Mouse (Mus musculus) heart, embryonic 11.5 days (tissue): ENCODE measurements around the gene Cox8a. TPM values are rescaled to one million over a fixed set of nuclear protein-coding genes. Genes with fewer than 3 reads are reported as not detected.
A peak's percentile ranks its signal among the peaks of the same experiment; 100 is the strongest.

Experiments used
- ATAC-seq: fragments of 200-750 bp; cut with Nextera tagmentation; replicated peaks from 2 replicates; pipeline ENCODE4 v1.8.0; 2017; ENCODE audit warnings: moderate library complexity; ENCODE audit not compliant: insufficient number of reproducible peaks, low FRiP score, low TSS enrichment
- H3K27ac ChIP-seq: fragments of 300-500 bp; sonication (generic); 2 replicates; pipeline ENCODE4 v1.5.1; 2014; ENCODE audit warnings: mild to moderate bottlenecking, low read depth, low read length
- H3K27me3 ChIP-seq: fragments of 300-500 bp; sonication (generic); 2 replicates; pipeline ENCODE4 v1.6.1; 2014; ENCODE audit warnings: mild to moderate bottlenecking, low read length, mixed read lengths; ENCODE audit not compliant: control insufficient read depth, insufficient read depth
- H3K36me3 ChIP-seq: fragments of 300-500 bp; sonication (generic); 2 replicates; pipeline ENCODE4 v1.6.1; 2014; ENCODE audit warnings: mild to moderate bottlenecking, low read length, moderate library complexity, mixed read lengths; ENCODE audit not compliant: control insufficient read depth, insufficient read depth
- H3K4me1 ChIP-seq: fragments of 300-500 bp; sonication (generic); 2 replicates; pipeline ENCODE4 v1.6.1; 2014; ENCODE audit warnings: low read length; ENCODE audit not compliant: control insufficient read depth, insufficient read depth
- H3K4me2 ChIP-seq: fragments of 300-500 bp; sonication (generic); 2 replicates; pipeline ENCODE4 v1.6.1; 2014; ENCODE audit warnings: mild to moderate bottlenecking, moderate library complexity
- H3K4me3 ChIP-seq: fragments of 300-500 bp; sonication (generic); 2 replicates; pipeline ENCODE4 v1.5.1; 2014; ENCODE audit warnings: low read depth, low read length
- H3K9ac ChIP-seq: fragments of 300-500 bp; sonication (generic); 2 replicates; pipeline ENCODE4 v1.6.1; 2014; ENCODE audit warnings: mild to moderate bottlenecking, low read depth, low read length, moderate library complexity
- H3K9me3 ChIP-seq: fragments of 300-500 bp; sonication (generic); replicated peaks from 2 replicates; pipeline ENCODE4 v1.6.1; 2016; ENCODE audit warnings: low read length; ENCODE audit not compliant: control insufficient read depth
- WGBS: fragments of 180-500 bp; shearing (Covaris S2); extraction: QIAGEN DNeasy Blood & Tissue Kit; methylation state at CpG from one replicate; pipeline ENCODE4 v1.1.7; 2014; ENCODE audit not compliant: insufficient replicate concordance; 5-methylcytosine and 5-hydroxymethylcytosine counted together
- polyA plus RNA-seq: library from polyadenylated mRNA; unstranded; fragments of >200 nt; fragmentation: Nextera tagmentation; extraction: Ambion mirVana; gene quantifications from 2 replicates; pipeline ENCODE4 v1.2.1, GENCODE M21; 2014

The Cox8a gene
- polyA plus RNA-seq, 1 experiment from 2014 or later, result 1,771 TPM

- Histone ChIP-seq H3K4me1 (peaks cover 19% of the 10 kb centered on the region), H3K4me2 (no peak overlapping the region), H3K27ac (no peak overlapping the region), H3K9ac (no peak overlapping the region), H3K27me3 (no peaks in the 10 kb centered on the region), H3K9me3 (no peaks in the 10 kb centered on the region), H3K36me3 (peaks cover 12% of the 10 kb centered on the region), H3K4me3 (no peak overlapping the region)
- 92% methylated on average over 3 of the region's 3 CpGs for WGBS
- ATAC-seq, result no peak
Observed at GRCm38 (mm10) chr19:7213010-7213409, 4.4 kb downstream of the Cox8a start.

DNA sequence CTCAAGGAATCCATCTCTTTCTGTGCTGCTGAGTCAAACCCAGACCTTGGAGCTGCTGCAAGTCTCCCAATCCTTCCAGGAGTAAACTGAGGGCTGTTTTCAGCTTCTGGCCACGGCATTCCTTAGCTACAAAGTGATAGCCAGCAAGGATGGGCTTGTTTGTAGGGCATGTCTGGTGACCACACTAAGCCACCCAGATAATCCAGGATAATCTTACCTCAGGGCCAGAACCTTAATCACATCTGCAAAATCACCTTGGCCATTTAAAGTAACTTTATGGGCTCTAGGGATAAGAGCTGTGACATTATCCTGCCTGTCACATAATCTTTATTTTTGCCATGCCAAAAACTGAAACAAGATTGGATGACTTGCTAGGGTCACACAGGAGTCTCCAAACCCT lies 5.2 kb downstream of the Cox8a start:
- WGBS, result 88% methylated on average over 1 of the region's 1 CpGs
- Histone ChIP-seq H3K27me3 (no peaks in the 10 kb centered on the region), H3K9me3 (no peaks in the 10 kb centered on the region), H3K36me3 (peaks cover 12% of the 10 kb centered on the region), H3K4me2 (no peak overlapping the region), H3K9ac (no peak overlapping the region), H3K4me3 (no peak overlapping the region), H3K27ac (no peak overlapping the region), H3K4me1 (peaks cover 19% of the 10 kb centered on the region)
- ATAC-seq, result no peak

GRCm38 (mm10) chr19:7209907-7210646 lies 7.3 kb downstream of the Cox8a start:
- no peaks in the 10 kb centered on the region for H3K9me3 ChIP-seq
- no peaks in the 10 kb centered on the region for H3K27me3 ChIP-seq
- H3K4me2 ChIP-seq, result no peak overlapping the region
- no peak overlapping the region for H3K9ac ChIP-seq
- peaks cover 14% of the 10 kb centered on the region for H3K4me1 ChIP-seq
- H3K4me3 ChIP-seq, result no peak overlapping the region
- ATAC-seq, result no peak
- 86% methylated on average over 7 of the region's 7 CpGs for WGBS
- no peak overlapping the region for H3K27ac ChIP-seq
- peaks cover 12% of the 10 kb centered on the region for H3K36me3 ChIP-seq

DNA sequence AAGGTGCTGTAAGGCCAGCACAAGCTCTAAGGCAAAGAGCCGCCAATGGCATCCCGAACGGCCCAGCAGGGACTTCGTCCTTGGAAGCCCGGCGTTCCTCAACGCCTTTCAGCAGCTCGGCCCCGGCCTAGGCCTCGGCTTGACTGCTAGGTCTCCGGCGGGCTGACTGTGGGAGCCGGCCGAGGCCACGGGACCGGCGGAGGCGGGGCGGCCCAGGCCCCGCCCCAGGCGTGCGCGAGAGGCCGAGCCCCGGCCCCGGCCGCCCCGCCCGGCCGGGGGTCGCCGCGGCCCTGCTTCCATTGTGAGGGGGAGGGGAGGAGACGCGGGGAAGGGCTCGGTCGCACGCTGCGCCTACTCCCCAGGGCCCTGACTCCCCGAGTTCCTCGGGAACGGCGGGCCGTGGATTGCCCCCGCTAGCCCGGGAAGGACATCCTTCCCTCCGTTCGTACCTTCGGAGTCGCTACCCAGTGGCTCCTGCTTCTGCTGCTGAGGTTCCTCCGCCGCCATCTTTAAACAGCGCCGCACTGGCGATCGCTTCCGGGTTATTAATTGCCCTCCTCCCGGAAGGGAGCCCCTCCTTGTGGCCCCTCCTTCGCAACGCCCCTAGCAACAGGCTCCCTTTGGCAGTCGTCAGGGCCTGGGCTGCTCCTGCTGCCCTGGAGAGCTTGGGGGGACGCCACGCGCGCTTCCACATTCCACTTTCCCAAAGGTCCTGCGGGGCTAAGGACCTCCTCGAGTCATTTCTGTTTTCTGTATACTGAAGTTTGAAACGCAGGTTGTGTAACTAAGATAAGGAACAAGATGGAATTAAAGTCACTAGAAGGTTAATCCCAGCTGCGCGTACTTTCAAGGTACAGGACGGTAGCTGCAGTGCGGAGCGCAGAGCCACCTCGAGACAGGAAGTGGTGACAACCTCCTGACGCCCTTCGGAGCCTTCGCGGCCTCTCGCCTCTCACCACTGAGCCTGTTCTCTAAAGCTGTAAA lies 11.4 kb downstream of the Cox8a start, which contains the start of gene Otub1:
Gene Otub1 (minus strand): TSS at position 564 of the 984 bp plus-strand sequence.
- Histone ChIP-seq H3K36me3 (peaks cover 11% of the 10 kb centered on the region; the same call in 1 of the 2 replicates), H3K9ac (peak within 1 kb of the TSS; percentile 89), H3K9me3 (no peaks in the 10 kb centered on the region), H3K4me1 (peaks cover 21% of the 10 kb centered on the region), H3K4me3 (peak within 1 kb of the TSS; percentile 70), H3K27me3 (no peaks in the 10 kb centered on the region), H3K4me2 (peak within 1 kb of the TSS; percentile 82), H3K27ac (peak within 1 kb of the TSS; percentile 98)
- under 1% methylated on average over 72 of the region's 79 CpGs for WGBS
- ATAC-seq, result peak; percentile 96

GRCm38 (mm10) chr19:7205326-7205725 lies 12.1 kb downstream of the Cox8a start:
- Histone ChIP-seq H3K9me3 (no peaks in the 10 kb centered on the region), H3K4me2 (peak overlapping the region; percentile 82), H3K27me3 (no peaks in the 10 kb centered on the region), H3K4me3 (peak overlapping the region; percentile 70), H3K4me1 (peaks cover 21% of the 10 kb centered on the region), H3K36me3 (peaks cover 16% of the 10 kb centered on the region; the same call in 1 of the 2 replicates), H3K9ac (peak overlapping the region; percentile 89), H3K27ac (peak overlapping the region; percentile 98)
- no peak for ATAC-seq
- 28% methylated on average over 7 of the region's 7 CpGs for WGBS

- no peaks in the 10 kb centered on the region for H3K9me3 ChIP-seq
- peak overlapping the region; percentile 70 for H3K4me3 ChIP-seq
- no peak for ATAC-seq
- H3K27ac ChIP-seq, result peak overlapping the region; percentile 98
- H3K4me1 ChIP-seq, result peaks cover 21% of the 10 kb centered on the region
- no peaks in the 10 kb centered on the region for H3K27me3 ChIP-seq
- peak overlapping the region; percentile 89 for H3K9ac ChIP-seq
- WGBS, result 67% methylated on average over 2 of the region's 2 CpGs
- H3K4me2 ChIP-seq, result peak overlapping the region; percentile 82
- peaks cover 16% of the 10 kb centered on the region; the same call in 1 of the 2 replicates for H3K36me3 ChIP-seq
Observed at GRCm38 (mm10) chr19:7204898-7205297, 12.5 kb downstream of the Cox8a start.

DNA sequence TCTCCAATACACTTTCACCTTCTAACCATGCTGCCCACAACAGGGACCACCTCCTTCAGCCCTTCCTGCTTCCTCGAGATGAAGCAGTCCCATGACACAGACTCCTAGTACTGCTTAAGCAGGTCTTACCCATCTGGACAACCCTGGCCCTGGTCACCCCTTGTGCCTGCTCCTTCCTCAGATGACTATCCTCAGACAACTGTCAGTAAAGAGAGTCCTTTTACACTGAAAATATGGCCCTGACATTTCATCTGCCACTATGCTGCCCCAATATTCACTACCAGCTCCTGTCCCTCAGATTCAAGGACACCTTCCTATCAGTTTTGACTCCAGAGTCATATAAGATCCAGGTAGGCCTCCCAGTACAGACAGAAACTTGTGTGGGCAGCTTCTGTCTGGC lies 17.0 kb downstream of the Cox8a start:
- Histone ChIP-seq H3K36me3 (peaks cover 37% of the 10 kb centered on the region), H3K4me1 (peaks cover 30% of the 10 kb centered on the region), H3K9ac (no peak overlapping the region), H3K4me3 (no peak overlapping the region), H3K27me3 (no peaks in the 10 kb centered on the region), H3K4me2 (no peak overlapping the region), H3K27ac (no peak overlapping the region), H3K9me3 (no peaks in the 10 kb centered on the region)
- 56% methylated on average over 1 of the region's 1 CpGs for WGBS
- no peak for ATAC-seq

DNA sequence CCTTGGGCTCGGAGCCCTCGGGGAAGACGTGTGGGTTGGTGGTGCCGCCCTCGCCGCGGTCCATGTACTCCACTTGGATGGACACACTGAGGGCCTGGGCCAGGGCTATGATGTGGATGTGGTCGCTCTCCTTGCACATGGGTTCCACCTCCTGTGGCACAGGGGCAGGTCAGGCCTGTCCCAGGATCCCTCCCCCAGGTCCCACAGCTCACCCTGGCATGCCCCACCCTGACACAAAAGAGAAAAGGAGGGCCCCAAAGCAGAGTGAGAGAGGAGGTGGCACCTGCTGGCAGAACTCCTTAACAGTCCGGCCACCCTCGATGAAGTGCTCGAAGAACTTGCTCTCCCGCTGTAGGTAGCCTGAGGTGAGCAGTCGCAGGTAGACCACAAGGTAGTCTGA lies 18.3 kb downstream of the Cox8a start:
- no peak overlapping the region for H3K4me3 ChIP-seq
- no peak overlapping the region for H3K27ac ChIP-seq
- 94% methylated on average over 13 of the region's 13 CpGs for WGBS
- no peaks in the 10 kb centered on the region for H3K9me3 ChIP-seq
- H3K4me2 ChIP-seq, result no peak overlapping the region
- ATAC-seq, result no peak
- no peaks in the 10 kb centered on the region for H3K27me3 ChIP-seq
- H3K9ac ChIP-seq, result no peak overlapping the region
- peaks cover 37% of the 10 kb centered on the region for H3K36me3 ChIP-seq
- H3K4me1 ChIP-seq, result peaks cover 19% of the 10 kb centered on the region
